Comparison of ENCODE assay signal across 21 mouse cellular contexts in the genomic region with DNA sequence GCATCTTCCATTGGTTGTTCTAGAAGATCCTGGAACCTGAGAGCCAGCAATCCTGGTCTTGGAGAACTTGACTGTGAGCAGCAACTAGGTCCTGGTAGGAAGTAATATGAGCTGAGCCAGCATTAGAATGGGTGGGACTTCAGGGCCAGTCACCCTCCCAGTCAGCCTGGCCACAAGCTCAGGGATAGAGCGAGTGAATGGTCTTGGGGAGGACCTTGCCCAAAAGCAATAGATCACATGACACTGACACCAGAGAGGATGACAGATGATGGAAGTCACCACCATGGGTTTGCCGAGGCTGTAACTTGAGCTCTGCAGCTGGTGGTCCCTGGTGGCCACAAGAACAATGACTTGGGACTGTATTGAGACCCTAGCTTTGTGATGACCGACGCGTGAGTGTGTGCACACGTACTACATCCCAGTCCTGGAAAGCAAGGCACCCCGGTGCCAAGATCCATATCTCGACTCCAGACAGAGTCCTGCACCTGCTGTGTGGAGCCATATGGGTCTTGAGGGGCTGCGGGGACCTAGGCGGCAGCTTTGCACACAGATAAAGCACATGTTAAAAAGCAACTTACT.
"Had no signal": no experiment of that assay in that cellular context is flagged by ENCODE, and none has a peak within 500 bp of the region (broad histone marks: within the 10 kb centered on the region; RNA-seq: fewer than 3 reads in every experiment).

No protein-coding gene starts in this region.

- H3K9me3 ChIP-seq: midbrain, embryonic 10.5 days; neural tube, embryonic 12.5 days; neural tube, embryonic 15.5 days had no signal

- H3K4me3 ChIP-seq: midbrain, embryonic 10.5 days; neural tube, embryonic 12.5 days; neural tube, embryonic 15.5 days had no signal

- H3K9ac ChIP-seq: liver, embryonic 14.5 days; liver, postnatal 0 days; lung, embryonic 14.5 days; neural tube, embryonic 12.5 days; neural tube, embryonic 15.5 days had no signal

- H3K27ac ChIP-seq: liver, embryonic 14.5 days; macrophage; midbrain, embryonic 10.5 days; neural tube, embryonic 12.5 days; neural tube, embryonic 15.5 days; stomach, postnatal 0 days had no signal

- H3K27me3 ChIP-seq: neural tube, embryonic 12.5 days; neural tube, embryonic 15.5 days had no signal

- DNase-seq: kidney, adult 2 months; kidney, postnatal 14 days; kidney, postnatal 4 days; left cerebral cortex, postnatal 4 days; liver, postnatal 0 days; lung, embryonic 14.5 days; midbrain, embryonic 14.5 days; right cerebral cortex, adult 18-20 months; right cerebral cortex, postnatal 14 days; right cerebral cortex, postnatal 4 days; thymus, adult 2 months; thymus, postnatal 36 days had no signal

- H3K4me1 ChIP-seq: neural tube, embryonic 12.5 days; neural tube, embryonic 15.5 days had no signal

- H3K36me3 ChIP-seq: midbrain, embryonic 10.5 days; neural tube, embryonic 12.5 days; neural tube, embryonic 15.5 days had no signal

- ATAC-seq: intestine, postnatal 0 days; liver, postnatal 0 days; lung, postnatal 0 days had no signal

- H3K4me2 ChIP-seq: liver, embryonic 11.5 days; lung, embryonic 14.5 days; neural tube, embryonic 12.5 days; neural tube, embryonic 15.5 days had no signal
